Mouse (Mus musculus): ENCODE data around the gene Fthl17e.
"Not testable (repeated sequence)": the region's sequence is repeated elsewhere in the genome, so short reads cannot be mapped to it uniquely, and the experiment has no call there.

The Fthl17e gene

DNA sequence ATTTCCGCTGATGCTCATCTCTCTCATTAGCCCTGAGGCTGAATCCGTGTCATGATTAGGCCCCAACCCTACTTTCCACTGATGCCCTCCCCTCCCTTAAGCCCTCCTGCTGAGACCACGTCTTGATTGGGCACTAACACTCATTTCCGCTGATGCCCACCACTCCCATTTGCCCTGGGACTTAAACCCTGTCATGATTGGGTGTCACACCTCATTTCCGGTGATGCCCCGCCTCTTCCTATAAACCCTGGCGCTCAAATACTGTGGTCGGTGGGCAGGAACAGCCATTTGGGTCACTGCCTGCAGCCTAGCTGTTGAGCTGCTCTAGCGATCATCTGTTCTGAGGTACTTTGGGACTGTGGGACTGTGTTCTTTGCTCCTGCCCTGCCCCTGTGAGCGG is at the start of gene Fthl17e:
TSS of gene Fthl17e (plus strand) at position 301 of the 400 bp plus-strand sequence.
- DNase-seq (ENCODE audit: low spot score in 2 of 2), result not testable (repeated sequence)

DNA sequence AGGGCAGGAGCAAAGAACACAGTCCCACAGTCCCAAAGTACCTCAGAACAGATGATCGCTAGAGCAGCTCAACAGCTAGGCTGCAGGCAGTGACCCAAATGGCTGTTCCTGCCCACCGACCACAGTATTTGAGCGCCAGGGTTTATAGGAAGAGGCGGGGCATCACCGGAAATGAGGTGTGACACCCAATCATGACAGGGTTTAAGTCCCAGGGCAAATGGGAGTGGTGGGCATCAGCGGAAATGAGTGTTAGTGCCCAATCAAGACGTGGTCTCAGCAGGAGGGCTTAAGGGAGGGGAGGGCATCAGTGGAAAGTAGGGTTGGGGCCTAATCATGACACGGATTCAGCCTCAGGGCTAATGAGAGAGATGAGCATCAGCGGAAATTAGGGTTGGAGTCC is 46.6 kb upstream of the Fthl17e start, which contains the start of gene Fthl17d:
TSS of gene Fthl17d (minus strand) at position 101 of the 400 bp plus-strand sequence.
- DNase-seq (ENCODE audit: low spot score in 2 of 2), result not testable (repeated sequence)

DNA sequence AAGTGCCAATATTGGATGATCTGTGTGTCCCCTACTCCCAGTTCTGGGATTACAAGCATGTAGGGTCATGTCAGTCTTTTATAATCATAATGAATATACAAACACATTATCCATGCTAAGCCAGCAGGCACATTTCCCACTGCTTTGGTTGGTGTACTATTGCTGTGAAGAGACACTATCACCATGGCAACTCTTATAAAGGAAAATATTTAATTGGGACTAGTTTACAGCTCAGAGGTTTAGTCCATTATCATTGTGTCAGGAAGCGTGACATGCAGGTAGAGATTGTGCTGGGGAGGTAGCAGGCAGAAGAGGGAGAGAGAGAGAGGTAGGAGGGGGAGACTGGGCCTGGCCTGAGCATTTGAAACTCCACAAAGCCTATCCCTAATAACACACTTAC is 17.2 kb upstream of the Fthl17e start:
- peak in 1 of 2 experiments; percentile 16 for DNase-seq (ENCODE audit: low spot score in 2 of 2)

DNA sequence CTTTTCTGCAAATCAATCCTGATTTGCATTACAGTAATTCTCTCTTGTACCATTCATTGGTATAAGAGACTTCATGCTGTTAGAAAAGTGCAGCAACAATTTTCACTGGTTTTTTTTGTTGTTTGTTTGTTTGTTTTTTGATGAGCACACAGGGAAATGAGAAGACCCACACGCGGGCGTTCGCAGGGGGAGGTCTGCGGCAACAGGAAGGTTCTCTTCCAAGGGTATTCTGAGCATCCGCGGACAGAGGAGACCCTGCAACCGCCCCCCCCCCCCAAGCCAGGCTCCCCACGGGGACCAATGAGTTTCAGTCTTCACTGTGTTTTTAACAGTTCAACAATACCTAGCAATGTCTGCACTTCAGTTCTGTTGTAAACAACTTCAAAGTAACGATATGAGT is 13.8 kb upstream of the Fthl17e start:
- DNase-seq (ENCODE audit: low spot score in 2 of 2), result no peak

DNA sequence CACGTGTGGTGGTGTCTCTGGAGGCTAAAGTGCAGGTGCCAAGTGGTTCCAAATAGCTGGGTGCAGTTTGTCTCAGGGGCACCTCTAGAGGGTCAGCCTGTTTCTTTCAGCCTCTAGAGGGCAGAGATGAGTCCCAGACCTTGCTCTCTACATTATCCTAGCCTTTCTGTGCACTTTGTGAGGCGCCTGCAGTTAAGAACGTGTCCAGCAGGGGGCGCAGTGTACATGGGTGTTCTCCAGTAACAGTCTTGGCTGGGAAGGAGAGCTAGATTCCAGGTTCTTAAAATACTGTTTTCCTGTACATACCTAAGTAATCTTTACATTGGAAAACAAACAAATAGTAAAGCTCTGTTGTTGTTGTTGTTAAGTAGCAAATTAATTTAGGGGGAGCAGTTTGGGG is 8.3 kb downstream of the Fthl17e start:
- peak in 1 of 2 experiments; percentile 22 for DNase-seq (ENCODE audit: low spot score in 2 of 2)

DNA sequence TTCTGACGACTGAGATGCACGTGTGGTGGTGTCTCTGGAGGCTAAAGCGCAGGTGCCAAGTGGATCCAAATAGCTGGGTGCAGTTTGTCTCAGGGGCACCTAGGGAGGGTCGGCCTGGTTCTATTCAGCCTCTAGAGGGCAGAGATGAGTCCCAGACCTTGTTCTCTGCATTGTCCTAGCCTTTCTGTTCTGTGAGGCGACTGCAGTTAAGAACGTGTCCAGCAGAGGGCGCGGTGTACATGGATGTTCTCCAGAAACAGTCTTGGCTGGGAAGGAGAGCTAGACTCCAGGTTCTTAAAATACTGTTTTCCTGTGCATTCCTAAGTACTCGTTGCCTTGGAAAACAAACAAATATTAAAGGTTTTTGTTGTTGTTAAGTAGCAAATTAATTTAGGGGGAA is 27.7 kb downstream of the Fthl17e start:
- peak; percentile 71 to 92 for DNase-seq (ENCODE audit: low spot score in 2 of 2)

DNA sequence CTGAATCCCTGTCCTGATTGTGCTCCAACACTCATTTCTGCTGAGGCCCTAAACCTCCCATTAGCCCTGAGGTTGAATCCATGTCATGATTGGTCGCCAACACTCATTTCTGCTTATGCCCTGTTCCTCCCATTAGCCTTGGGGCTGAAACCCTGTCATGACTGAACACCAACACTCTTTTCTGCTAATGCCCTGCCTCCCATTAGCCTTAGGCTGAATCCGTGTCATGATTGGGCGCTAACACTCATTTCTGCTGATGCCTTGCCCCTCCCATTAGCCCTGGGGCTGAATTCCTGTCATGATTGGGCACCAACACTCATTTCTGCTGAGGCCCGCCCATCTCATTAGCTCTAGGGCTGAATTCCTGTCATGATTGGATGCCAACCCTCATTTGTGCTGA is 28.8 kb downstream of the Fthl17e start:
- DNase-seq (ENCODE audit: low spot score in 2 of 2), result no peak

DNA sequence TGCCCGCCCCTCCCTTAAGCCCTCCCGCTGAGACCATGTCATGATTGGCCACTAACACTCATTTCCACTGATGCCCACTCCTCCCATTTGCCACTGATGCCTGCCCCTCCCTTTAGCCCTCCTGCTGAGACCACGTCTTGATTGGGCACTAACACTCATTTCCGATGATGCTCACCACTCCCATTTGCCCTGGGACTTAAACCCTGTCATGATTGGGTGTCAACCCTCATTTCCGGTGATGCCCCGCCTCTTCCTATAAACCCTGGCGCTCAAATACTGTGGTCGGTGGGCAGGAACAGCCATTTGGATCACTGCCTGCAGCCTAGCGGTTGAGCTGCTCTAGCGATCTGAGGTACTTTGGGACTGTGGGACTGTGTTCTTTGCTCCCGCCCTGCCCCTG is 29.4 kb downstream of the Fthl17e start, which contains the start of gene Fthl17f:
TSS of gene Fthl17f (plus strand) at position 301 of the 400 bp plus-strand sequence.
- DNase-seq (ENCODE audit: low spot score in 2 of 2), result not testable (repeated sequence)

DNA sequence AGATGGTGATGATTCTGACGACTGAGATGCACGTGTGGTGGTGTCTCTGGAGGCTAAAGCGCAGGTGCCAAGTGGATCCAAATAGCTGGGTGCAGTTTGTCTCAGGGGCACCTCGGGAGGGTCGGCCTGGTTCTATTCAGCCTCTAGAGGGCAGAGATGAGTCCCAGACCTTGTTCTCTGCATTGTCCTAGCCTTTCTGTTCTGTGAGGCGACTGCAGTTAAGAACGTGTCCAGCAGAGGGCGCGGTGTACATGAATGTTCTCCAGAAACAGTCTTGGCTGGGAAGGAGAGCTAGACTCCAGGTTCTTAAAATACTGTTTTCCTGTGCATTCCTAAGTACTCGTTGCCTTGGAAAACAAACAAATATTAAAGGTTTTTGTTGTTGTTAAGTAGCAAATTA is 44.4 kb downstream of the Fthl17e start:
- peak; percentile 71 to 85 for DNase-seq (ENCODE audit: low spot score in 2 of 2)
